Mouse (Mus musculus) right cerebral cortex, adult 2 months (tissue): ENCODE data around the gene Olfr684.

Experiments used
- DNase-seq, 2 experiments: peaks; one replicate each; pipeline ENCODE4 v3.0.0; 2021 to 2022; ENCODE audit warnings: low spot score in 2 of 2

Gene Olfr684

DNA sequence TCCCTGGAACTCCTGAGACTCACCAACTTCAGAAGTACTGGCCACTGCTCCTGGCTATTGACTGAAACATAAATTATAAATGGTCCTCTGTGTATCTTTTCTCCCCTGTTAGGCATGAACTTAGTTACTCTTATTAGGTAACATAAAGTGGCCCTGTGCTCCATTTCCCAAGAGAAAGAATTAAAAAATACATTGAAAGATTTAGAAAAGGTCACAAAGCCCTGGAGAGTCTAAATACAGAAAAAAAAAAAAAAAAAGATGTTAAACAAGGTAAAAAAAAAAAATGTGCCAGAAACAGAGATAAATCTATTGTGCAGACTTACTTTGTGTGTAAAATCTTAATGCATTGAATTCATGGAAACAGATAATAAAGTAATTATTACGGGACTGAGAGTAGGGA is at the start of gene Olfr684:
Gene Olfr684 (minus strand): TSS at position 101 of the 400 bp plus-strand sequence.
- DNase-seq = no peak

DNA sequence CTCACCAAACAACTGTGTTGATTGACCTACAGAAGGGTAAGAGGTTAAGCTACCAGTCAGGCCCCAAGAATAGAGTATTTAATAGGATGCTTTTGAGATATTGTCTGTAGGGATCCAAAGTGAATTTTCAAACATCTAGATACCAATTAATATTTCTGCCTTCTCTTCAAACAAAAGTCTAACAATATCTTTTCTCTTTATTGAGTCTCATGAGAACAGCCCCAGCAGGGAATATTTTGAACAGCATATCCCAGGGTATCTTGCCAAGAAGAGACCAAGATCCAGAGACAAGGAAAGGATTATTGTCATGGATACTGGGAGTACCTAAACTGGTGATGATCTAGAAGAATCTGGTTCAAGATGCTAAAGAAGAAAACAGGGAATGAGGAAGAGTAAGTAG is 43.9 kb upstream of the Olfr684 start, which contains the start of gene Olfr686:
Gene Olfr686 (minus strand): TSS at position 101 of the 400 bp plus-strand sequence.
- no peak for DNase-seq

DNA sequence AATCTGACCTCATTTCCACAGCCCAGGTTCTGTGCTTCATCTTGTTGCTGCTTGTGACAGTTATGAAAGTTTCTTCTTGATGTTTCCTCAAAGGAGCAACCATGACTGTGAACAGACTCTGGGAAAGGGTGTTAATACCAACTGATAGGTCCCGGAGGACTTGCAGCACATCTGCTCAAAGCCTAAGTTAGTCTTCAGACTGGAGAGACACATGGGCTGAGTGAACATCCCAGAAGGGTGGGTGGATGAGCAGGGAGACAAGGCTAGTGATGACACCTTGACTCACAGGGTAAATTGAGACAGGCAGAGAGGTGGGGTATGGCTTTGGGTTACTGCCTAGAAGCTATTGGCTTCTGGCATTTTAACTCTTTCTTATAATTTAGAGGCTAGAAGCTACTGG is 22.5 kb upstream of the Olfr684 start, which contains the start of gene Olfr685:
Gene Olfr685 (minus strand): TSS at position 101 of the 400 bp plus-strand sequence.
- no peak for DNase-seq

DNA sequence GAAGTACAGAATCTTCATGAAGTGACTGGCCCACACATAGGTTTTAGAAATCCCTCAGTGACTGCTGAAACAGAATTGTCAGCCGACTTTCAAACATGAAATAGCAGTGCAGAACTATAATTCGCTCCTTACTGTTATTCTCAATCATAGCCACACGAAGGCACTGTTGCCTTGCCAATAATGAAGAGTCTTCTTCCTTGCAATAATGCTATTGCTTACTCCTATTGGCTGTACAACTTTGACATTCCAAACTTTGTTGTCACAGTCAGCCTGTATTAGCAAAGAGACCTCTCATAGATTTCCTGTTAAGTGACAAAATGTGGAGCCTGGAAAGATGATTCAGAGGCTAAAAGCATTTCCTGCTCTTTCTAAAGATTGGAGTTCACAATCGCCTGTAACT is 7.3 kb upstream of the Olfr684 start:
- DNase-seq = peak; percentile 36 to 56

DNA sequence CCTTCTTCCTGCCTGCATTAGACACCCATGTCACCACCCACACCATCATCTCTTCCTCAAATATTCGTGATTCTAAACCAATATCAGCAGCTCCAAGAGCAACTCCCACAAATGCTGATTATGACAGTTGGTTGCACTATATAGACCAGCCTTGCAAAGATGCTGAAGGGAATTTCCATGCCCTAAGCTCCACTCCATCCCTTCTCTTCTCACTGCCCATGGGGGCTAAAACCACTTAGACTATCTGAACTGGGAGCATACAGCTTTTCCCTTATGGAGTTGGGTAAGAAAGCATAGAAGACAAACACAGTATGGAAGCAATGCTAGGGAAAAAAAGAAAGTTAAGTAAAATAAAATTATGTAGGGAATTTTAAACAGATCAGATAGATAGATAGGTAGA is 16.5 kb downstream of the Olfr684 start, which contains the start of gene Olfr683:
Gene Olfr683 (minus strand): TSS at position 101 of the 400 bp plus-strand sequence.
- DNase-seq = no peak

DNA sequence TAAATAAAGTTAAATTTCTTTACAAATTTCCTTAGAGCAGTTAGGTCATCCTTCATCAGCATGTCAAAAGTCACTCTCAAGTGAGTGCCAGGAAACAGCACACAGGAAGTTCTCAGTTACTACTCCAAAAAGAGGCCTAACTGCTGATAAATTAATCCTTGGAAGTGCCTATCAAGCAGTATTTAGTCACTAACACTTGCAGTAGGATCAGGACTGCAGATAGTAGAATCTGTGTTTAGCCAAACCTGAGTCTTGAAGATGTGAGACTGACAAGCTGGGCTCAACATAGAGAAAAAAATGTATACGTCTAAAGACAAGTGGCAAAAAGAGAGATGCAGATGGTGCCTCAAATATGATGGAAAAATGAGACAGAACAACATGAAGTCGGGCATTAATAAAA is 22.2 kb downstream of the Olfr684 start:
- no peak for DNase-seq

DNA sequence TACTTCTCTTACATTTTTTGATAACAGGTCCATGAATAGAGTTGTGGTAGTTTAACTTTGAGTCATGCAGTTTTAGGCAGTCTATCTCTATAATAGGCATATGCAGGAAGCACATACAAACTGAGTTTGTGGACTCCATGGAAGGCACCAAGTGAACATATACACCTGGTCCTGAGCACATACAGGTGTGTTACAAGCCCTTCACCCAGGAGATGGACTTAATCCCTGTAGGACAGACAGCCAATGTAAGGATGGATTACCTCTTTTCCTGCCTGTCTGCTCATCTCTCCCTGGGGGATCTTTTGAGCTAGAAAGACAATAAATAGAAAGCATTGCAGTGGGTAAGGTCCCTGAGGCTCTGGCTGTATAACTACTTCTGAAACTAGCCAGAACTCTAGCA is 46.9 kb downstream of the Olfr684 start, which contains the start of gene Olfr681:
Gene Olfr681 (plus strand): TSS at position 301 of the 400 bp plus-strand sequence.
- DNase-seq = no peak
